Comparison of ENCODE assay signal across 14 mouse cellular contexts in genomic region chr1:77506856-77507200, GRCm38 (mm10). TPM values are rescaled to one million over a fixed set of nuclear protein-coding genes. Genes with fewer than 3 reads are reported as not detected.
DNase-seq lines count a peak whose midpoint lies in the region; ATAC-seq and TF ChIP-seq lines count a peak whose summit lies in the region.
"Had no signal": no experiment of that assay in that cellular context is flagged by ENCODE, and none has a peak within 500 bp of the region (broad histone marks: within the 10 kb centered on the region; RNA-seq: fewer than 3 reads in every experiment).

No protein-coding gene starts in this region.

- H3K27ac ChIP-seq in layer of hippocampus, adult 2 months, result peak overlapping the region; percentile 84
- no peak overlapping the region for H3K27ac ChIP-seq in embryonic facial prominence, embryonic 14.5 days (replicated peaks; ENCODE audit: low read depth, low read length)
- peak overlapping the region; percentile 56; the same call in 1 of the 2 replicates for H3K27ac ChIP-seq in hindbrain, embryonic 12.5 days
- no peak overlapping the region for H3K27ac ChIP-seq in midbrain, postnatal 0 days (ENCODE audit: low read depth, low read length)
- no peak overlapping the region for H3K27ac ChIP-seq in kidney, adult 2 months (ENCODE audit: insufficient read depth, low read depth, low read length)

- no peaks in the 10 kb centered on the region for H3K9me3 ChIP-seq in embryonic facial prominence, embryonic 14.5 days (ENCODE audit: control insufficient read depth, low read length)
- no peaks in the 10 kb centered on the region for H3K9me3 ChIP-seq in hindbrain, embryonic 12.5 days (replicated peaks)
- no peaks in the 10 kb centered on the region for H3K9me3 ChIP-seq in midbrain, postnatal 0 days (ENCODE audit: low read length)

- H3K9ac ChIP-seq in embryonic facial prominence, embryonic 14.5 days (ENCODE audit: low read depth, low read length), result no peak overlapping the region
- H3K9ac ChIP-seq in hindbrain, embryonic 12.5 days, result no peak overlapping the region
- no peak overlapping the region for H3K9ac ChIP-seq in midbrain, postnatal 0 days (replicated peaks; ENCODE audit: low read length, poor library complexity, severe bottlenecking)

- ATAC-seq in embryonic facial prominence, embryonic 14.5 days (ENCODE audit: low read depth), result no peak
- no peak for ATAC-seq in hindbrain, embryonic 12.5 days (ENCODE audit: low FRiP score)
- no peak for ATAC-seq in midbrain, postnatal 0 days (ENCODE audit: low FRiP score)
- ATAC-seq: activated CD4-positive, CD25-positive, alpha-beta regulatory T cell, adult 4 months; intestine, postnatal 0 days had no signal

- DNase-seq in layer of hippocampus, adult 2 months (ENCODE audit: low spot score in 2 of 2), result no peak
- no peak for DNase-seq in layer of hippocampus, adult 8-10 months (ENCODE audit: low spot score in 2 of 2)
- no peak for DNase-seq in embryonic facial prominence, embryonic 14.5 days (ENCODE audit: low spot score)
- no peak for DNase-seq in midbrain, postnatal 0 days (ENCODE audit: low spot score)
- DNase-seq in kidney, adult 2 months, result no peak
- no peak for DNase-seq in frontal cortex, adult 2 months (ENCODE audit: extremely low spot score in 1 of 2, low spot score in 1 of 2)
- no peak for DNase-seq in kidney, adult 11 months
- DNase-seq: gastrocnemius, postnatal 25 days; liver; lung, postnatal 10 days had no signal

- H3K36me3 ChIP-seq in embryonic facial prominence, embryonic 14.5 days (ENCODE audit: control insufficient read depth, insufficient read depth, low read length), result peaks cover 48% of the 10 kb centered on the region
- 0 out of 2 replicates have a peak, but pooled peaks cover 4% of the 10 kb centered on the region for H3K36me3 ChIP-seq in hindbrain, embryonic 12.5 days
- H3K36me3 ChIP-seq in midbrain, postnatal 0 days (ENCODE audit: insufficient read depth, low read length), result no peaks in the 10 kb centered on the region
- no peaks in the 10 kb centered on the region for H3K36me3 ChIP-seq in kidney, adult 2 months (ENCODE audit: control insufficient read depth, insufficient read depth, low read length)

- H3K27me3 ChIP-seq in embryonic facial prominence, embryonic 14.5 days (replicated peaks; ENCODE audit: control insufficient read depth, insufficient read depth, low read length), result no peaks in the 10 kb centered on the region
- H3K27me3 ChIP-seq in hindbrain, embryonic 12.5 days, result no peaks in the 10 kb centered on the region
- H3K27me3 ChIP-seq in midbrain, postnatal 0 days (ENCODE audit: insufficient read depth, low read length), result no peaks in the 10 kb centered on the region
- H3K27me3 ChIP-seq in kidney, adult 2 months (replicated peaks; ENCODE audit: control insufficient read depth, insufficient read depth, low read length), result no peaks in the 10 kb centered on the region

- no peak for TF ChIP-seq CTCF in layer of hippocampus, adult 2 months (conservative IDR thresholded peaks at IDR 0.05)
- TF ChIP-seq CTCF in midbrain, postnatal 0 days (IDR thresholded peaks at IDR 0.05), result no peak
- TF ChIP-seq CTCF in kidney, adult 2 months (conservative IDR thresholded peaks at IDR 0.05; ENCODE audit: insufficient read depth, insufficient read length, low read depth, low read length), result no peak

- peak overlapping the region; percentile 45; the same call in 1 of the 2 replicates for H3K4me2 ChIP-seq in embryonic facial prominence, embryonic 14.5 days (ENCODE audit: low read depth, low read length)
- peak overlapping the region; percentile 46 for H3K4me2 ChIP-seq in hindbrain, embryonic 12.5 days (replicated peaks)
- H3K4me2 ChIP-seq in midbrain, postnatal 0 days (ENCODE audit: low read depth, low read length, poor library complexity, severe bottlenecking), result peak overlapping the region; percentile 49; the same call in 1 of the 2 replicates

- TF ChIP-seq POLR2A in kidney, adult 2 months (IDR thresholded peaks at IDR 0.05; ENCODE audit: low read depth, low read length), result no peak

- 80% methylated on average over 18 of the region's 18 CpGs for WGBS in embryonic facial prominence, embryonic 14.5 days
- WGBS in hindbrain, embryonic 12.5 days, result 80% methylated on average over 18 of the region's 18 CpGs
- WGBS in midbrain, postnatal 0 days, result 82% methylated on average over 18 of the region's 18 CpGs
- WGBS in kidney, adult 2 months, result 92% methylated on average over 18 of the region's 18 CpGs

- peak overlapping the region; percentile 57 for H3K4me3 ChIP-seq in layer of hippocampus, adult 2 months
- H3K4me3 ChIP-seq in embryonic facial prominence, embryonic 14.5 days (ENCODE audit: low read depth, low read length), result peak overlapping the region; percentile 17; the same call in 1 of the 2 replicates
- H3K4me3 ChIP-seq in hindbrain, embryonic 12.5 days, result no peak overlapping the region
- no peak overlapping the region for H3K4me3 ChIP-seq in midbrain, postnatal 0 days (ENCODE audit: low read depth, low read length)
- H3K4me3 ChIP-seq in kidney, adult 2 months (ENCODE audit: insufficient read depth, low read depth, low read length), result no peak overlapping the region
- H3K4me3 ChIP-seq: erythroblast, embryonic 14.5 days had no signal

- H3K4me1 ChIP-seq in embryonic facial prominence, embryonic 14.5 days (ENCODE audit: control insufficient read depth, insufficient read depth, low read length), result peaks cover 42% of the 10 kb centered on the region
- peaks cover 79% of the 10 kb centered on the region for H3K4me1 ChIP-seq in hindbrain, embryonic 12.5 days
- H3K4me1 ChIP-seq in midbrain, postnatal 0 days (ENCODE audit: insufficient read depth, low read length), result no peaks in the 10 kb centered on the region
- H3K4me1 ChIP-seq in kidney, adult 2 months (ENCODE audit: control insufficient read depth, insufficient read depth, low read length), result no peaks in the 10 kb centered on the region

RNA-seq across cellular contexts. Expression of gene Epha4, which starts 8.1 kb away (rescaled TPM):
- 100 to 1,000 TPM; 334 to 340 TPM for total RNA-seq in layer of hippocampus, adult 2 months (2021)
- total RNA-seq in layer of hippocampus, adult 8-10 months (2022), result 100 to 1,000 TPM; 267 to 285 (median 281) TPM
- 23.2 and 36.2 TPM in 2 replicates for polyA plus RNA-seq in embryonic facial prominence, embryonic 14.5 days (2014; fragmentation: Nextera tagmentation; extraction: Ambion mirVana)
- polyA plus RNA-seq in hindbrain, embryonic 12.5 days (2016; fragmentation: Nextera tagmentation; extraction: Ambion mirVana), result 34.5 and 37.0 TPM in 2 replicates
- total RNA-seq in midbrain, postnatal 0 days (2014; rRNA removed), result 66.6 and 68.8 TPM in 2 replicates
- polyA plus RNA-seq in midbrain, postnatal 0 days (2015; fragmentation: Nextera tagmentation; extraction: Ambion mirVana), result 23.3 and 26.6 TPM in 2 replicates
- 5.1 and 5.2 TPM in 2 replicates for polyA plus RNA-seq in kidney, adult 2 months (2012; rRNA removed)
- 43.9 and 46.1 TPM in 2 replicates for polyA plus RNA-seq in frontal cortex, adult 2 months (2012; rRNA removed)
- polyA plus RNA-seq: erythroblast, embryonic 14.5 days had no signal

Comparison
In these comparisons a context has a peak if more than half of its experiments do, and no peak if none do; other contexts are left out.
1. H3K27ac ChIP-seq: peak in layer of hippocampus, adult 2 months (single experiment) and hindbrain, embryonic 12.5 days (single experiment); none in embryonic facial prominence, embryonic 14.5 days (single experiment), midbrain, postnatal 0 days (single experiment) and kidney, adult 2 months (single experiment).
2. H3K4me3 ChIP-seq: peak in layer of hippocampus, adult 2 months (single experiment) and embryonic facial prominence, embryonic 14.5 days (single experiment); none in hindbrain, embryonic 12.5 days (single experiment), midbrain, postnatal 0 days (single experiment) and kidney, adult 2 months (single experiment).
3. Peak in every context shown above with its lines, with median percentiles within 50 percentile points of each other: H3K4me2 ChIP-seq.